Mouse (Mus musculus) brain, embryonic 14.5 days (tissue): ENCODE measurements around the gene Cd47. TPM values are rescaled to one million over a fixed set of nuclear protein-coding genes. Genes with fewer than 3 reads are reported as not detected.

ENCODE experiments used
- DNase-seq: peaks from one replicate; pipeline ENCODE4 v3.0.0-alpha.2; 2011; ENCODE audit warnings: low read depth
- CTCF ChIP-seq: fragments of 200-500 bp; IDR thresholded peaks from 2 replicates; pipeline ENCODE4 v1.5.1; 2012; ENCODE audit warnings: inconsistent platforms, mild to moderate bottlenecking, moderate library complexity, borderline replicate concordance; ENCODE audit not compliant: insufficient read depth, insufficient read length; ENCODE audit errors: extremely low read depth
- POLR2A ChIP-seq: fragments of 200-500 bp; IDR thresholded peaks from 2 replicates; pipeline ENCODE4 v1.6.1; 2012; ENCODE audit warnings: mild to moderate bottlenecking, inconsistent platforms, borderline replicate concordance; ENCODE audit not compliant: poor library complexity, insufficient read depth, insufficient read length, severe bottlenecking; ENCODE audit errors: extremely low read depth
- polyA plus RNA-seq: library from polyadenylated mRNA; depleted of rRNA; stranded (reverse); fragments of >200 nt; gene quantifications from 2 replicates; pipeline ENCODE4 v1.2.3, GENCODE M21; 2012; rRNA removed

The Cd47 gene
- polyA plus RNA-seq, 1 experiment = 58.5 TPM

GRCm38 (mm10) chr16:49948287-49948686 lies 148.0 kb downstream of the Cd47 start:
- no peak for DNase-seq
- TF ChIP-seq CTCF (no peak), POLR2A (no peak)

- TF ChIP-seq POLR2A (no peak), CTCF (no peak)
These were observed 148.9 kb downstream of the Cd47 start for GRCm38 (mm10) chr16:49949261-49949660.

GRCm38 (mm10) chr16:49950340-49950739 lies 150.0 kb downstream of the Cd47 start:
- no peak for DNase-seq
- no peak for TF ChIP-seq POLR2A
- no peak for TF ChIP-seq CTCF

More at GRCm38 (mm10) chr16:49949261-49949660, 148.9 kb downstream of the Cd47 start:
- no peak for DNase-seq

GRCm38 (mm10) chr16:49951288-49951691 lies 151.0 kb downstream of the Cd47 start:
- TF ChIP-seq POLR2A = no peak
- no peak for TF ChIP-seq CTCF
- DNase-seq = peak; percentile 77

- no peak for DNase-seq
These were observed 151.7 kb downstream of the Cd47 start for GRCm38 (mm10) chr16:49951925-49952523.

GRCm38 (mm10) chr16:49953817-49954216 lies 153.5 kb downstream of the Cd47 start:
- TF ChIP-seq CTCF (no peak), POLR2A (no peak)

More at GRCm38 (mm10) chr16:49951925-49952523, 151.7 kb downstream of the Cd47 start:
- TF ChIP-seq POLR2A (no peak), CTCF (no peak)

GRCm38 (mm10) chr16:49954909-49955308 lies 154.6 kb downstream of the Cd47 start:
- no peak for TF ChIP-seq CTCF
- no peak for TF ChIP-seq POLR2A
- DNase-seq = no peak

More at GRCm38 (mm10) chr16:49953817-49954216, 153.5 kb downstream of the Cd47 start:
- DNase-seq = no peak

- DNase-seq = no peak
- TF ChIP-seq CTCF = no peak
These were observed 155.0 kb downstream of the Cd47 start for GRCm38 (mm10) chr16:49955325-49955724.

GRCm38 (mm10) chr16:49955952-49956351 lies 155.6 kb downstream of the Cd47 start:
- TF ChIP-seq POLR2A = no peak
- TF ChIP-seq CTCF = no peak
- DNase-seq = no peak

GRCm38 (mm10) chr16:49956531-49957302 lies 156.4 kb downstream of the Cd47 start:
- TF ChIP-seq CTCF (no peak), POLR2A (no peak)
- no peak for DNase-seq

GRCm38 (mm10) chr16:49958900-49959436 lies 158.6 kb downstream of the Cd47 start:
- no peak for TF ChIP-seq POLR2A
- no peak for TF ChIP-seq CTCF
- no peak for DNase-seq

- TF ChIP-seq POLR2A = no peak
- no peak for TF ChIP-seq CTCF
- DNase-seq = no peak
These were observed 162.0 kb downstream of the Cd47 start for GRCm38 (mm10) chr16:49962305-49962704.

GRCm38 (mm10) chr16:49964321-49964986 lies 164.1 kb downstream of the Cd47 start:
- no peak for TF ChIP-seq CTCF
- TF ChIP-seq POLR2A = no peak
- no peak for DNase-seq

Other genes with a start within 250 kb of the Cd47 start
- 20.4 and 26.1 TPM in 2 replicates for gene Ift57, start 101.3 kb upstream of the Cd47 start, polyA plus RNA-seq